Comparison of ENCODE assay signal across 8 mouse cellular contexts in genomic region chr2:73386356-73387046, GRCm38 (mm10). TPM values are rescaled to one million over a fixed set of nuclear protein-coding genes. Genes with fewer than 3 reads are reported as not detected.
A peak's percentile ranks its signal among the peaks of the same experiment; 100 is the strongest.
DNase-seq lines count a peak whose midpoint lies in the region; ATAC-seq and TF ChIP-seq lines count a peak whose summit lies in the region.

Gpr155 (minus strand) TSS chr2:73386572.

- no peak for TF ChIP-seq CTCF in CH12.LX (conservative IDR thresholded peaks at IDR 0.05 in 1 of 2, IDR thresholded peaks at IDR 0.05 in 1 of 2; ENCODE audit: low read depth in 2 of 2, low read length in 2 of 2)

- TF ChIP-seq POLR2A in CH12.LX (IDR thresholded peaks at IDR 0.05; ENCODE audit: low read depth, low read length): peak; percentile 91

- no peak within 1 kb of the TSS for H3K27ac ChIP-seq in CH12.LX (ENCODE audit: insufficient read depth, low read depth)
- peak within 1 kb of the TSS; percentile 37; the same call in 1 of the 2 replicates for H3K27ac ChIP-seq in forebrain, embryonic 11.5 days (ENCODE audit: low read depth, low read length)
- peak within 1 kb of the TSS; percentile 64 for H3K27ac ChIP-seq in heart, embryonic 16.5 days (ENCODE audit: low read length)
- H3K27ac ChIP-seq in liver, embryonic 15.5 days (replicated peaks): peak within 1 kb of the TSS; percentile 88
- peak within 1 kb of the TSS; percentile 39; the same call in 1 of the 2 replicates for H3K27ac ChIP-seq in neural tube, embryonic 12.5 days

- H3K36me3 ChIP-seq in CH12.LX (replicated peaks in 1 of 2; ENCODE audit: control insufficient read depth in 1 of 2, insufficient read depth in 1 of 2, low read length in 1 of 2): peaks cover 2 to 20% of the 10 kb centered on the region in 2 experiments
- H3K36me3 ChIP-seq in forebrain, embryonic 11.5 days (ENCODE audit: control insufficient read depth, insufficient read depth, low read length): no peaks in the 10 kb centered on the region
- no peaks in the 10 kb centered on the region for H3K36me3 ChIP-seq in heart, embryonic 16.5 days (ENCODE audit: control insufficient read depth, insufficient read depth)
- peaks cover 12% of the 10 kb centered on the region for H3K36me3 ChIP-seq in liver, embryonic 15.5 days (replicated peaks)
- no peaks in the 10 kb centered on the region for H3K36me3 ChIP-seq in neural tube, embryonic 12.5 days

- DNase-seq in CH12.LX (ENCODE audit: extremely low read depth): peak; percentile 99
- peak; percentile 98 for DNase-seq in c-Kit-positive CD71-positive TER-119-negative erythroid progenitor cells, embryonic 14.5 days (ENCODE audit: low read depth)
- DNase-seq in forebrain, embryonic 11.5 days (ENCODE audit: low spot score): peak; percentile 100
- peak; percentile 100 for DNase-seq in kidney, postnatal 36 days
- DNase-seq in telencephalon, adult 2 months (ENCODE audit: low read depth, low spot score): peak; percentile 97

- peak; percentile 99 for ATAC-seq in forebrain, embryonic 11.5 days (replicated peaks; ENCODE audit: low FRiP score)
- peak; percentile 99 for ATAC-seq in heart, embryonic 16.5 days (replicated peaks; ENCODE audit: extremely low read depth, insufficient read depth, low FRiP score)
- peak; percentile 96 for ATAC-seq in liver, embryonic 15.5 days (ENCODE audit: insufficient read depth)
- ATAC-seq in neural tube, embryonic 12.5 days (ENCODE audit: low FRiP score, low read depth): peak; percentile 97

- H3K79me2 ChIP-seq in CH12.LX (replicated peaks; ENCODE audit: control insufficient read depth, extremely low read depth, insufficient read depth, poor library complexity, severe bottlenecking): no peaks in the 10 kb centered on the region; the same call in 1 of the 2 replicates

- no peaks in the 10 kb centered on the region for H3K9me3 ChIP-seq in CH12.LX (replicated peaks; ENCODE audit: low read length)
- no peaks in the 10 kb centered on the region for H3K9me3 ChIP-seq in forebrain, embryonic 11.5 days (ENCODE audit: control insufficient read depth, low read length)
- H3K9me3 ChIP-seq in heart, embryonic 16.5 days (replicated peaks; ENCODE audit: control insufficient read depth, low read length): no peaks in the 10 kb centered on the region
- no peaks in the 10 kb centered on the region for H3K9me3 ChIP-seq in liver, embryonic 15.5 days (replicated peaks)
- no peaks in the 10 kb centered on the region for H3K9me3 ChIP-seq in neural tube, embryonic 12.5 days

- dilution Hi-C loops in CH12.LX (cut with MboI; ENCODE audit: extremely low pct_ligation_motif_present, extremely low pct_unique_long_range_greater_than_20kb, low sequenced_read_pairs): no loop called here

- peak within 1 kb of the TSS; percentile 66 to 88 (median 82) for H3K4me3 ChIP-seq in CH12.LX (replicated peaks in 1 of 3; ENCODE audit: low read depth in 2 of 3, low read length in 2 of 3, poor library complexity in 1 of 3)
- peak within 1 kb of the TSS; percentile 60 for H3K4me3 ChIP-seq in forebrain, embryonic 11.5 days (ENCODE audit: low read depth, low read length)
- peak within 1 kb of the TSS; percentile 66 for H3K4me3 ChIP-seq in heart, embryonic 16.5 days (ENCODE audit: low read length)
- peak within 1 kb of the TSS; percentile 75 for H3K4me3 ChIP-seq in liver, embryonic 15.5 days (replicated peaks)
- peak within 1 kb of the TSS; percentile 70 for H3K4me3 ChIP-seq in neural tube, embryonic 12.5 days

- in situ Hi-C loops in CH12.LX (cut with MboI; ENCODE audit: low pct_ligation_motif_present, low pct_unique_long_range_greater_than_20kb, low sequenced_read_pairs): no loop called here

- under 1% methylated on average over 42 of the region's 44 CpGs for WGBS in forebrain, embryonic 11.5 days
- WGBS in heart, embryonic 16.5 days: under 1% methylated on average over 40 of the region's 44 CpGs
- WGBS in liver, embryonic 15.5 days (ENCODE audit: insufficient replicate concordance): under 1% methylated on average over 44 of the region's 44 CpGs
- WGBS in neural tube, embryonic 12.5 days: under 1% methylated on average over 44 of the region's 44 CpGs

- no peak for TF ChIP-seq EP300 in CH12.LX (IDR thresholded peaks at IDR 0.05; ENCODE audit: low read length)

- no peaks in the 10 kb centered on the region for H3K27me3 ChIP-seq in CH12.LX (replicated peaks)
- H3K27me3 ChIP-seq in forebrain, embryonic 11.5 days (ENCODE audit: control insufficient read depth, insufficient read depth, low read length): no peaks in the 10 kb centered on the region
- no peaks in the 10 kb centered on the region for H3K27me3 ChIP-seq in heart, embryonic 16.5 days (ENCODE audit: control insufficient read depth, insufficient read depth, low read length)
- H3K27me3 ChIP-seq in liver, embryonic 15.5 days: peaks cover 5% of the 10 kb centered on the region; the same call in 1 of the 2 replicates
- no peaks in the 10 kb centered on the region; the same call in 1 of the 2 replicates for H3K27me3 ChIP-seq in neural tube, embryonic 12.5 days (replicated peaks)

- H3K4me2 ChIP-seq in CH12.LX (ENCODE audit: insufficient read depth, low read depth, poor library complexity, severe bottlenecking): peak within 1 kb of the TSS; percentile 75
- peak within 1 kb of the TSS; percentile 98 for H3K4me2 ChIP-seq in forebrain, embryonic 11.5 days (ENCODE audit: low read depth, low read length, severe bottlenecking)
- H3K4me2 ChIP-seq in heart, embryonic 16.5 days (ENCODE audit: low read depth, low read length): peak within 1 kb of the TSS; percentile 75
- peak within 1 kb of the TSS; percentile 99 for H3K4me2 ChIP-seq in liver, embryonic 15.5 days
- peak within 1 kb of the TSS; percentile 96 for H3K4me2 ChIP-seq in neural tube, embryonic 12.5 days (replicated peaks)

- H3K4me1 ChIP-seq in CH12.LX (ENCODE audit: control insufficient read depth in 1 of 2, insufficient read depth in 2 of 2): peaks cover 5 to 40% of the 10 kb centered on the region in 2 experiments; a peak in 3 of 4 replicates
- 0 out of 2 replicates have a peak, but pooled peaks cover 3% of the 10 kb centered on the region for H3K4me1 ChIP-seq in forebrain, embryonic 11.5 days (replicated peaks; ENCODE audit: control insufficient read depth, insufficient read depth, low read length)
- H3K4me1 ChIP-seq in heart, embryonic 16.5 days (ENCODE audit: control insufficient read depth, insufficient read depth, low read length): peaks cover 6% of the 10 kb centered on the region; the same call in 1 of the 2 replicates
- peaks cover 29% of the 10 kb centered on the region for H3K4me1 ChIP-seq in liver, embryonic 15.5 days (replicated peaks)
- H3K4me1 ChIP-seq in neural tube, embryonic 12.5 days: no peaks in the 10 kb centered on the region

- H3K9ac ChIP-seq in CH12.LX (ENCODE audit: insufficient read depth, low read depth): peak within 1 kb of the TSS; percentile 91
- H3K9ac ChIP-seq in forebrain, embryonic 11.5 days (ENCODE audit: low read length): peak within 1 kb of the TSS; percentile 64
- peak within 1 kb of the TSS; percentile 69 for H3K9ac ChIP-seq in heart, embryonic 16.5 days (ENCODE audit: low read length)
- peak within 1 kb of the TSS; percentile 74 for H3K9ac ChIP-seq in liver, embryonic 15.5 days
- H3K9ac ChIP-seq in neural tube, embryonic 12.5 days: peak within 1 kb of the TSS; percentile 67

- TF ChIP-seq RAD21 in CH12.LX (IDR thresholded peaks at IDR 0.05; ENCODE audit: low read depth, low read length): no peak

TF ChIP-seq in CH12.LX, 34 proteins besides CTCF, POLR2A, EP300 and RAD21 (continues in another document):
- TF ChIP-seq USF1 (IDR thresholded peaks at IDR 0.05; ENCODE audit: low read depth, low read length) (no peak), ZKSCAN1 (IDR thresholded peaks at IDR 0.05; ENCODE audit: borderline replicate concordance, low read depth, low read length) (no peak), CHD2 (IDR thresholded peaks at IDR 0.05; ENCODE audit: low read length) (no peak), KAT2A (IDR thresholded peaks at IDR 0.05; ENCODE audit: insufficient replicate concordance, low read length) (peak; percentile 65; the same call in 1 of the 2 replicates), ZC3H11A (IDR thresholded peaks at IDR 0.05; ENCODE audit: low read depth, low read length) (no peak), MYC (IDR thresholded peaks at IDR 0.05; ENCODE audit: low read depth, low read length) (no peak), MXI1 (IDR thresholded peaks at IDR 0.05; ENCODE audit: low read depth, low read length) (peak; percentile 79; the same call in 1 of the 2 replicates), TBP (conservative IDR thresholded peaks at IDR 0.05; ENCODE audit: low read depth, low read length) (peak; percentile 88), SMC3 (IDR thresholded peaks at IDR 0.05; ENCODE audit: low read depth, low read length) (no peak), BHLHE40 (IDR thresholded peaks at IDR 0.05; ENCODE audit: low read depth, low read length) (0 out of 2 replicates have a peak, but pooled peaks have one; percentile 5), ETS1 (conservative IDR thresholded peaks at IDR 0.05; ENCODE audit: low read depth, low read length) (peak; percentile 22; the same call in 1 of the 2 replicates), JUN (IDR thresholded peaks at IDR 0.05; ENCODE audit: insufficient read depth, low read depth, low read length) (no peak), POLR2AphosphoS2 (IDR thresholded peaks at IDR 0.05; ENCODE audit: low read depth, low read length) (peak; percentile 83), GABPA (IDR thresholded peaks at IDR 0.05; ENCODE audit: insufficient replicate concordance, low read depth, low read length) (no peak), SIN3A (IDR thresholded peaks at IDR 0.05; ENCODE audit: low read length) (peak; percentile 63; the same call in 1 of the 2 replicates), USF2 (conservative IDR thresholded peaks at IDR 0.05; ENCODE audit: low read depth, low read length) (no peak; the same call in 1 of the 2 replicates), NELFE (IDR thresholded peaks at IDR 0.05; ENCODE audit: low read depth, low read length) (peak; percentile 97), IRF4 (IDR thresholded peaks at IDR 0.05; ENCODE audit: low read depth, low read length) (peak; percentile 50), RCOR1 (conservative IDR thresholded peaks at IDR 0.05; ENCODE audit: low read depth, low read length) (no peak), MAFK (IDR thresholded peaks at IDR 0.05; ENCODE audit: insufficient replicate concordance, low read length) (no peak), ZMIZ1 (IDR thresholded peaks at IDR 0.05; ENCODE audit: low read depth, low read length) (peak; percentile 90), E2F4 (IDR thresholded peaks at IDR 0.05; ENCODE audit: insufficient replicate concordance, low read depth, low read length) (no peak)

RNA-seq across cellular contexts. Expression of gene Gpr155, which starts in this region (rescaled TPM):
- total RNA-seq in CH12.LX (2012; rRNA removed) (3.2 and 4.4 TPM in 2 replicates), CH12.LX (2014; rRNA removed) (3.0 and 4.4 TPM in 2 replicates)
- polyA plus RNA-seq in CH12.LX (2012; ENCODE audit: insufficient read length, low read depth): 4.0 and 5.7 TPM in 2 replicates
- 2.6 and 2.7 TPM in 2 replicates for polyA plus RNA-seq in forebrain, embryonic 11.5 days (2014; fragmentation: Nextera tagmentation; extraction: Ambion mirVana)
- polyA plus RNA-seq in heart, embryonic 16.5 days (2015; fragmentation: Nextera tagmentation; extraction: Ambion mirVana): 6.2 and 6.7 TPM in 2 replicates
- polyA plus RNA-seq in liver, embryonic 15.5 days (2015; fragmentation: Nextera tagmentation; extraction: Ambion mirVana): 6.4 and 7.3 TPM in 2 replicates
- 9.0 and 10.0 TPM in 2 replicates for polyA plus RNA-seq in neural tube, embryonic 12.5 days (2016; fragmentation: Nextera tagmentation; extraction: Ambion mirVana)
